Mouse (Mus musculus) stomach, postnatal 0 days (tissue): ENCODE data around the gene Ano8. TPM values are rescaled to one million over a fixed set of nuclear protein-coding genes. Genes with fewer than 3 reads are reported as not detected.
"Not testable (repeated sequence)": the region's sequence is repeated elsewhere in the genome, so short reads cannot be mapped to it uniquely, and the experiment has no call there.

Source experiments
- ATAC-seq: fragments of 200-750 bp; cut with Nextera tagmentation; 2 replicates; pipeline ENCODE4 v1.8.0; 2017; ENCODE audit not compliant: low FRiP score, low TSS enrichment
- DNase-seq: peaks from one replicate; pipeline ENCODE4 v3.0.0-alpha.2; 2016; ENCODE audit warnings: low spot score
- H3K27ac ChIP-seq: fragments of 300-500 bp; sonication (generic); replicated peaks from 2 replicates; pipeline ENCODE4 v1.5.1; 2014; ENCODE audit warnings: mild to moderate bottlenecking, control low read depth
- H3K27me3 ChIP-seq: fragments of 300-500 bp; sonication (generic); 2 replicates; pipeline ENCODE4 v1.6.1; 2014; ENCODE audit warnings: low read length; ENCODE audit not compliant: control insufficient read depth, insufficient read depth
- H3K36me3 ChIP-seq: fragments of 300-500 bp; sonication (generic); 2 replicates; pipeline ENCODE4 v1.6.1; 2014; ENCODE audit warnings: low read length, mixed read lengths; ENCODE audit not compliant: control insufficient read depth, insufficient read depth
- H3K4me1 ChIP-seq: fragments of 300-500 bp; sonication (generic); replicated peaks from 2 replicates; pipeline ENCODE4 v1.6.1; 2014; ENCODE audit warnings: antibody characterized with exemption; ENCODE audit not compliant: control insufficient read depth, insufficient read depth
- H3K4me2 ChIP-seq: fragments of 300-500 bp; sonication (generic); replicated peaks from 2 replicates; pipeline ENCODE4 v1.6.1; 2014; ENCODE audit warnings: low read depth, mild to moderate bottlenecking, control low read depth, moderate library complexity
- H3K4me3 ChIP-seq: fragments of 300-500 bp; sonication (generic); 2 replicates; pipeline ENCODE4 v1.5.1; 2014; ENCODE audit warnings: low read depth, low read length, control low read depth
- H3K9ac ChIP-seq: fragments of 300-500 bp; sonication (generic); 2 replicates; pipeline ENCODE4 v1.6.1; 2014; ENCODE audit warnings: mild to moderate bottlenecking, low read length, control low read depth, mixed read lengths
- H3K9me3 ChIP-seq: fragments of 300-500 bp; sonication (generic); 2 replicates; pipeline ENCODE4 v1.6.1; 2016; ENCODE audit warnings: low read length; ENCODE audit not compliant: control insufficient read depth
- CTCF ChIP-seq: IDR thresholded peaks from 2 replicates; pipeline ENCODE4 v1.5.1; 2016; ENCODE audit warnings: antibody characterized with exemption, low read depth, mild to moderate bottlenecking, moderate library complexity
- EP300 ChIP-seq: optimal IDR thresholded peaks from 2 replicates; pipeline ENCODE3; 2016; ENCODE audit warnings: antibody characterized with exemption
- WGBS: fragments of 180-500 bp; shearing (Covaris S2); extraction: QIAGEN DNeasy Blood & Tissue Kit; methylation state at CpG from one replicate; pipeline ENCODE4 v1.1.7; 2014; 5-methylcytosine and 5-hydroxymethylcytosine counted together
- polyA plus RNA-seq: library from polyadenylated mRNA; unstranded; fragments of >200 nt; fragmentation: Nextera tagmentation; extraction: Ambion mirVana; gene quantifications from 2 replicates; pipeline ENCODE4 v1.2.1, GENCODE M21; 2015

The Ano8 gene
- polyA plus RNA-seq, 1 experiment from 2014 or later: 0.68 TPM

DNA sequence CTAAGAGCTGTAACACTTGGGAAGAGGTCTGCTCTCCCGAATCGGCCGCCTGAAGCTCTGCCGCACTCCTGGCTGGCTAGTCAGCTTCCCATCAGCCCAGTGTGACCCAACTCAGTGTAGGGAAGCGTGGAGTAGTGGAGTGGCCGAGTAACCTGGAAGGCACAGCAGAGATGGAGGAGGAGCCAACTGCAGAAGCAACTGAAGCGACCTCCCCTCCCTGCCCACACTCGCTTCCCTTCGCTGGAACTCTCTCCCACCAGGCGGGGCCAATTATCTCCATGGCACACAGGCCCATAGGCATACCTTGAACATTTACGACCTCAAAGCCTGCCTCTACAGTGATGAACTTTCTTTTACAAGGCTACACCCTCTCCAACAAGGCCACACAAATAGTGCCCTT, 34.0 kb downstream of the Ano8 start:
- Histone ChIP-seq H3K27ac (no peak overlapping the region), H3K4me1 (no peaks in the 10 kb centered on the region), H3K27me3 (no peaks in the 10 kb centered on the region), H3K4me3 (no peak overlapping the region), H3K9ac (no peak overlapping the region), H3K9me3 (no peaks in the 10 kb centered on the region), H3K4me2 (no peak overlapping the region), H3K36me3 (no peaks in the 10 kb centered on the region)
- peak; percentile 11 for DNase-seq
- 44% methylated on average over 11 of the region's 11 CpGs for WGBS
- no peak; the same call in 1 of the 2 replicates for ATAC-seq
- TF ChIP-seq CTCF (no peak), EP300 (no peak)

GRCm38 (mm10) chr8:71451337-71451736, 34.4 kb downstream of the Ano8 start:
- no peak overlapping the region for H3K4me2 ChIP-seq
- H3K4me1 ChIP-seq: no peaks in the 10 kb centered on the region
- no peaks in the 10 kb centered on the region for H3K9me3 ChIP-seq
- H3K27ac ChIP-seq: no peak overlapping the region
- no peak for TF ChIP-seq CTCF
- no peak for TF ChIP-seq EP300
- H3K9ac ChIP-seq: no peak overlapping the region
- DNase-seq (no peak), ATAC-seq (no peak)
- H3K27me3 ChIP-seq: no peaks in the 10 kb centered on the region
- no peaks in the 10 kb centered on the region for H3K36me3 ChIP-seq
- no peak overlapping the region for H3K4me3 ChIP-seq
- WGBS: 60% methylated on average over 4 of the region's 4 CpGs

GRCm38 (mm10) chr8:71445096-71445495, 40.7 kb downstream of the Ano8 start:
- H3K4me1 ChIP-seq: no peaks in the 10 kb centered on the region
- no peaks in the 10 kb centered on the region for H3K27me3 ChIP-seq
- H3K27ac ChIP-seq: no peak overlapping the region
- no peaks in the 10 kb centered on the region for H3K9me3 ChIP-seq
- H3K36me3 ChIP-seq: no peaks in the 10 kb centered on the region
- DNase-seq: no peak
- no peak overlapping the region for H3K9ac ChIP-seq
- H3K4me3 ChIP-seq: no peak overlapping the region
- ATAC-seq: no peak
- TF ChIP-seq EP300 (no peak), CTCF (no peak)
- 73% methylated on average over 7 of the region's 7 CpGs for WGBS
- H3K4me2 ChIP-seq: no peak overlapping the region

GRCm38 (mm10) chr8:71441404-71441803, 44.4 kb downstream of the Ano8 start:
- Histone ChIP-seq H3K4me1 (no peaks in the 10 kb centered on the region), H3K4me3 (no peak overlapping the region), H3K27ac (no peak overlapping the region), H3K9ac (no peak overlapping the region), H3K36me3 (no peaks in the 10 kb centered on the region), H3K27me3 (no peaks in the 10 kb centered on the region), H3K4me2 (no peak overlapping the region), H3K9me3 (no peaks in the 10 kb centered on the region)
- WGBS: 1% methylated on average over 7 of the region's 7 CpGs
- ATAC-seq: no peak
- TF ChIP-seq EP300 (no peak), CTCF (peak; percentile 88)
- DNase-seq: peak; percentile 41

- Histone ChIP-seq H3K4me3 (no peak overlapping the region), H3K27ac (no peak overlapping the region), H3K9me3 (no peaks in the 10 kb centered on the region), H3K4me1 (no peaks in the 10 kb centered on the region), H3K4me2 (no peak overlapping the region), H3K36me3 (no peaks in the 10 kb centered on the region), H3K27me3 (no peaks in the 10 kb centered on the region), H3K9ac (no peak overlapping the region)
- no peak for ATAC-seq
- DNase-seq: no peak
- WGBS: 32% methylated on average over 3 of the region's 3 CpGs
- no peak for TF ChIP-seq CTCF
- TF ChIP-seq EP300: no peak
Observed at GRCm38 (mm10) chr8:71437041-71437440, 48.7 kb downstream of the Ano8 start.

DNA sequence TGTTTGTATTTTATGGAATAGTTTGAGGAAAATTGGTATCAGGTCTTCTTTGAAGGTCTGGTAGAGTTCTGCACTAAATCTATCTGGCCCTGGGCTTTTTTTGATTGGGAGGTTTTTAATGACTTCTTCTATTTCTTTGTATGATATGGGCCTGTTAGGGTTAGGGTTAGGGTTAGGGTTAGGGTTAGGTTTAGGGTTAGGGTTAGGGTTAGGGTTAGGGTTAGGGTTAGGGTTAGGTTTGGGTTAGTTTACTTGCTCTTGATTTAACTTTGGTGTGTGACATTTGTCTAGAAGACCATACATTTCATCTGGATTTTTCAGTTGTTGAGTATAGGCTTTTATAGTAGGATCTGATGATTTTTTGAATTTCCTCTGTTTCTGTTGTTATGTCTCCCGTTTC, 52.8 kb downstream of the Ano8 start:
- not testable (repeated sequence) for H3K4me3 ChIP-seq, ATAC-seq, H3K36me3 ChIP-seq, H3K4me2 ChIP-seq, DNase-seq, H3K9ac ChIP-seq, H3K27ac ChIP-seq, H3K9me3 ChIP-seq, H3K27me3 ChIP-seq, H3K4me1 ChIP-seq
- 78% methylated on average over 1 of the region's 1 CpGs for WGBS

Other genes with a start within 250 kb of the Ano8 start
- gene Myo9b, start 213.2 kb downstream of the Ano8 start, polyA plus RNA-seq: 5.8 and 6.0 TPM in 2 replicates
- gene Haus8, start 213.0 kb downstream of the Ano8 start, polyA plus RNA-seq: 24.8 and 29.0 TPM in 2 replicates
- 97.1 and 107 TPM in 2 replicates for gene Use1, start 119.1 kb downstream of the Ano8 start, polyA plus RNA-seq
- gene Ocel1, start 114.7 kb downstream of the Ano8 start, polyA plus RNA-seq: 8.2 and 9.1 TPM in 2 replicates
- 47.0 and 56.1 TPM in 2 replicates for gene Nr2f6, start 104.0 kb downstream of the Ano8 start, polyA plus RNA-seq
- gene Ushbp1, start 90.2 kb downstream of the Ano8 start, polyA plus RNA-seq: 4.1 and 4.5 TPM in 2 replicates
- gene Babam1, start 89.1 kb downstream of the Ano8 start, polyA plus RNA-seq: 54.7 and 61.7 TPM in 2 replicates
- gene Ankle1, start 80.0 kb downstream of the Ano8 start, polyA plus RNA-seq: 5.0 and 6.4 TPM in 2 replicates
- 22.1 and 23.5 TPM in 2 replicates for gene Abhd8, start 22.3 kb downstream of the Ano8 start, polyA plus RNA-seq
- gene Mrpl34, start 21.0 kb downstream of the Ano8 start, polyA plus RNA-seq: 127 and 137 TPM in 2 replicates
- 72.5 and 74.5 TPM in 2 replicates for gene Dda1, start 16.8 kb downstream of the Ano8 start, polyA plus RNA-seq
- gene Gtpbp3, start 2.1 kb upstream of the Ano8 start, polyA plus RNA-seq: 7.2 and 8.2 TPM in 2 replicates
- 56.3 and 60.9 TPM in 2 replicates for gene Plvap, start 25.8 kb upstream of the Ano8 start, polyA plus RNA-seq
- gene Ccdc194, start 39.7 kb upstream of the Ano8 start, polyA plus RNA-seq: 0.29 and 0.46 TPM in 2 replicates
- gene Bst2, start 51.5 kb upstream of the Ano8 start, polyA plus RNA-seq: 32.8 and 34.2 TPM in 2 replicates
- 103 TPM in 2 replicates for gene Mvb12a, start 57.0 kb upstream of the Ano8 start, polyA plus RNA-seq
- 1.0 and 1.4 TPM in 2 replicates for gene Tmem221, start 72.9 kb upstream of the Ano8 start, polyA plus RNA-seq
- gene Nxnl1, start 80.6 kb upstream of the Ano8 start, polyA plus RNA-seq: 0.04 and 0.05 TPM in 2 replicates
- 26.5 and 27.4 TPM in 2 replicates for gene Slc27a1, start 82.9 kb upstream of the Ano8 start, polyA plus RNA-seq
- 221 and 223 TPM in 2 replicates for gene Pgls, start 106.2 kb upstream of the Ano8 start, polyA plus RNA-seq
- gene Fam129c, start 111.7 kb upstream of the Ano8 start, polyA plus RNA-seq: 0.99 and 1.4 TPM in 2 replicates
- gene Colgalt1, start 125.0 kb upstream of the Ano8 start, polyA plus RNA-seq: 40.3 and 41.1 TPM in 2 replicates
- 0.46 and 0.52 TPM in 2 replicates for gene Unc13a, start 185.8 kb upstream of the Ano8 start, polyA plus RNA-seq
- 4.6 and 5.4 TPM in 2 replicates for gene Jak3, start 190.3 kb upstream of the Ano8 start, polyA plus RNA-seq
- 1.9 and 2.6 TPM in 2 replicates for gene Insl3, start 203.3 kb upstream of the Ano8 start, polyA plus RNA-seq
- gene B3gnt3, start 215.8 kb upstream of the Ano8 start, polyA plus RNA-seq: 35.9 and 36.9 TPM in 2 replicates
- 4.8 and 5.9 TPM in 2 replicates for gene Fcho1, start 239.8 kb upstream of the Ano8 start, polyA plus RNA-seq